Mouse (Mus musculus): Measurements from ENCODE around the gene Myo5c.

Myo5c gene

DNA sequence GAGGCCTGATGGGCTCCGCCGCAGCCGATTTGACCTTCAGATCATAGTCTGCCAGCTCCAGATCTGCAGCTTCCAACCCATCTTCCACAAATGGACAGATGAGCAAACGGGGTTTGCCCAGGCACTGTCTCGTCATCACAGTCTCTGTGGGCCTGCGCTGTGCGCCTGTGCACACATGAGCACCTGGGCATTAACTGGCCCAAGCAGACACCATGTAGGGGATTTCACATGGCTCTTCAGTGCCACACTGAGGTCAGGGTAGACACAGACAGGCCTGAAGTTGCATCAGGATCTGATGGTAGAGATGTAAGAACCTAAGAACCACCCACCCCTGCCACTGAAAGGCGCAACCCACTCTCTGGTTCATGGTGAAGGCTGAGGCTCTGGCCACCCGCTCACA lies 43.2 kb downstream of the Myo5c start:
- DNase-seq (ENCODE audit: low read depth), result no peak

DNA sequence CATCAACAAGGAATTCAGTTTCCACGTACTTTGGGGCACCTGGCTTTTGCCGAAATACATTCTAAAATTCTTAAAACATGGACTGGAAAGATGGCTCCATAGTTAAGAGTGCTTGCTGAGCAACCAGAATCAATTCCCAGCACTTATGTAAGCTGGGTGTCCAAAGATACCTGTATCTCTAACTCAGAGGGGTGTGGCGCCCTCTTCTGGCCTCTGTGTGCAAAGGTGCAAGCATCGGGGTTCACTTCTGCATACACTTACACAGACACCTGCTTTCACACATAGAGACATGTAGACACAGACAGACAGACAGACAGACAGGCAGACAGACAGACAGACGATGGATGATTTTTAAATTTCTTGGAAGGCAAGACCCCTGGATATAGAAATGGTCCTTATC lies 49.0 kb downstream of the Myo5c start:
- peak; percentile 67 for DNase-seq (ENCODE audit: low read depth)

DNA sequence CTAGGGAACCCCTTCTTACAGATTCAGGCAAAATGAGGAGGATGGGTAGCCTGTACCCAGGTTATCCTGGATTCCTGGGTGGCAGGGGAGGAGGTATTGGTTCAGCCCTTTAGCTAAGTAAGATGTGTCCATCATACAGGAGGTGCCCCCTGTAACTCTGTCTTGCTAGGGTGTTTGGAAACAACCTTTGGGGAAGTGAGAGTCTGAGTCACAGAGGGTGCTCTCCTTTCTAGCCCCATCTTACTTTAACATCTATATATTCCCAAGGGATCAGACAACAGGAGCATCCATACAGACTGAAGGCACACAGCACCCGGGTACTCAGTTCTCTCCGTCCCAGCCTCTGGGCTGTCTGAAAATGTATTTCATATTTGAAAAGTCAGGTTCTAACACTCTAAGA lies 50.4 kb downstream of the Myo5c start:
- no peak for DNase-seq (ENCODE audit: low read depth)

DNA sequence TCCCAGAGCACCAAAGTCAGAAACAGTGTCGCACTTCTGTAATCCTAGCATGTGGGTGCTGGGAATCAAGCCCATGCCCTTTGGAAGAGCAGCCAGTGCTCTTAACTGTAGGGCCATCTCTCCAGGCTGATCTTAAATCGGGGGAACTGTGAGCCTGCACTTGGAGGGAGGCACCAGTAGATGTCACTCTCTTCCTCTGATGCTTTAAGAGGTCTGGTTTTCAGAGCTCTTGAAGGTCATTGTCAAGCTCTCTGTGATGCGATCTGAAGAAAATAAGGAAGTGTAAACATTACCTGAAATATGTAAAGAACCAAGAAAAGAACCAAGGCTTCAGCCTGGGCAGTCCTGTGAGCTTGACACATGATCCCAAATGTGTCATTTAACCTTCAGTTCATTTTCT lies 51.0 kb downstream of the Myo5c start:
- peak; percentile 70 for DNase-seq (ENCODE audit: low read depth)

GRCm38 (mm10) chr9:75283636-75284035 lies 51.8 kb downstream of the Myo5c start:
- no peak for DNase-seq (ENCODE audit: low read depth)

GRCm38 (mm10) chr9:75285363-75285762 lies 53.5 kb downstream of the Myo5c start:
- no peak for DNase-seq (ENCODE audit: low read depth)

DNA sequence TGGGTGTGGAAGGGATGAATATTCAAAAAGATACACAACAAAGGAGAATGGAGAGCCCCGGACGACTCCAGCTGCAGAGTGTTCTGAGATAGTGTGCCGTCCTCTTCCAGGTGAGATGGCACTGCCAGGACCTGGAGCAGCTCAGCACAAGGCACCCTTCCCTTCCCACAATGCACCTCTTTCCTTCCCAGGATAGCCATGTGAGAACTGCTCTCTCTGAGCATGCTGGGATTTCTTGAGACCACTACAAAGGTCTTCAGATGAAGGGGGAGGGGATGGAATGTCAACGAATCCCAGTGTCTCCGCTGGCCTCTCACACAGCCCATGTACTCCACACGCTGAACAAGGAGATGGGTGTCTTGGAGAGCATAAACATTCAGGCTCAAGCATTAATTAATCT lies 55.8 kb downstream of the Myo5c start:
- DNase-seq (ENCODE audit: low read depth), result no peak

- DNase-seq (ENCODE audit: low read depth), result peak; percentile 53
Measured at GRCm38 (mm10) chr9:75289545-75289944, 57.7 kb downstream of the Myo5c start.

DNA sequence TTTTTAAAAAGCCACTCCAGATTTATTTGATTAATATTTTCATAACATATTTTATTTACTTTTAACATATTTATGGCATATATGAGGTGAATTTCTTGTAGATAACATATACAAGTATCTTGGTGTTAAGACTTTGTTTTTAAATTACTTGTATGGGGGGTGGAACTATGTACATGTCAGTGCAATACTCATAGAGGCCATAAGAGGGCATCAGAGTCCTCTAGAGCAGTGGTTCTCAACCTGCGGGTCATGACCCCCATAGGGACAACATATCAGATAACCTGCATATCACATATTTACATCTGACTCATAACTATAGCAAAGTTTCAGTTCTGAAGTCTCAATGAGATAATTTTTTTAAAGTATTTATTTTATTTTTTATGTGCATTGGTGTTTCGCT lies 67.5 kb downstream of the Myo5c start:
- peak; percentile 59 for DNase-seq (ENCODE audit: low read depth)

DNA sequence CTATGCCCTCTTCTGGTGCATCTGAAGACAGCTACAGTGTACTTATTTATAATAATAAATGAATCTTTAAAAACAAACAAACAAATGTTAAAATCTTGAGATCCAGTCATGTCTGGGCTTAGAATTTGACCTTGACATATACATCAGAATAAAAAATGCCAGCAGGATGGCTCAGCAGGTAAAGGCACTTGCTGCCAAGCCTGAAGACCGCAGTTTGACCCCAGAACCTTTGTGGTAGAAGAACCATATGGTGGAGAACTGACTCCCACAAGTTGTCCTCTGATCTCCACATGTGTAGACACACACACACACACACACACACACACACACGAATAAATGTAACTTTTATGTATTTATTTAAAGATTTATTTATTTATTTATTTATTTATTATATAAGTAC lies 71.2 kb downstream of the Myo5c start:
- no peak for DNase-seq (ENCODE audit: low read depth)

DNA sequence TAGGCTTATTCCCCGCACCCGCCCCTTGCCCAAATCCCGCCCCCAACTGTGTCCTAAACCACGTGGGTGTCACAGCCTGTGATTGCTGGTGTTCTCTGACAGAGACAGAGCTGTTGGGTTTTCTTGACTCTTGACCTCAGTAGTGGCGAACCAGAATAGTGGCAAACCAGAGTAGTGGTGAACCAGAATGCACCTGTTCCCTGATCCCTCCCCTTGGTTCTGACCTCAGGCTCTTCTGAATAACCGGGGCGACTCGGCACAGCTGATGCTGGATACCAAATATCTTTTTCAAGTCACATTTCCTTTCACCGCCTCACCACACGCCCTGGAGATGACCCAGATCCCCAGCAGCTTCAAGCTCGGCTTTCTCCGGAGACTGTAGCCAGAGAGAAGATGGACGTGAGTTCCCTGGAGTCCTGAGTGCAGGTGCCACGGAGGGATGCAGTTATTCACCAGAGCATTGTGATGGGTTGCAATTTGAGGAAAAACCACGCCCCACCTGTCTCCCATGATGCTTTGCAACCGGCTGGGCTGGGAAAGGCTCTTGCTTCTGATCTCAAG lies 72.0 kb downstream of the Myo5c start:
- DNase-seq (ENCODE audit: low read depth), result no peak

GRCm38 (mm10) chr9:75304286-75304685 lies 72.5 kb downstream of the Myo5c start:
- no peak for DNase-seq (ENCODE audit: low read depth)

- no peak for DNase-seq (ENCODE audit: low read depth)
Measured at GRCm38 (mm10) chr9:75306126-75306898, 74.5 kb downstream of the Myo5c start, which contains the start of gene Gnb5. TSS of gene Gnb5 (plus strand) at chr9:75306288.

- no peak for DNase-seq (ENCODE audit: low read depth)
Measured at GRCm38 (mm10) chr9:75307015-75307414, 75.2 kb downstream of the Myo5c start.

DNA sequence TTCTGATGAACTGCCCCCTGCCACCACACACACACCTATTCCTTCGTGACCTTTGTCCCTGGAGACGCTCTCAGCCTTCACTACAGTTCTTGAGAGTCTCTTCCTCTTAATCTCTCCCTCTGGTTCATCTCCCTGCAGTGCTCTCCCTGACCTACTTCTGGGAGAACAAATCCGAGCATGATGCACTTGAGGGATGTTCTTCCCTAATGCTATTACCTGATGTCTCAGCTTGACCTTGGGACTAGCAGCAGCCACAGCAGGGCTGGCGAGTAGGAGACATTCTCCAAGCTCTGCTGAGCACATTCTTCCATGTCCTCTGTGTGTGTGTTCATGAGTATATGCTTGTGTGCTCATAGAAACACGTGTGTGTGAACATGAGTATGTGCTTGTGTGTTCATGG lies 76.8 kb downstream of the Myo5c start:
- no peak for DNase-seq (ENCODE audit: low read depth)

GRCm38 (mm10) chr9:75312008-75312407 lies 80.2 kb downstream of the Myo5c start:
- peak; percentile 84 for DNase-seq (ENCODE audit: low read depth)

DNA sequence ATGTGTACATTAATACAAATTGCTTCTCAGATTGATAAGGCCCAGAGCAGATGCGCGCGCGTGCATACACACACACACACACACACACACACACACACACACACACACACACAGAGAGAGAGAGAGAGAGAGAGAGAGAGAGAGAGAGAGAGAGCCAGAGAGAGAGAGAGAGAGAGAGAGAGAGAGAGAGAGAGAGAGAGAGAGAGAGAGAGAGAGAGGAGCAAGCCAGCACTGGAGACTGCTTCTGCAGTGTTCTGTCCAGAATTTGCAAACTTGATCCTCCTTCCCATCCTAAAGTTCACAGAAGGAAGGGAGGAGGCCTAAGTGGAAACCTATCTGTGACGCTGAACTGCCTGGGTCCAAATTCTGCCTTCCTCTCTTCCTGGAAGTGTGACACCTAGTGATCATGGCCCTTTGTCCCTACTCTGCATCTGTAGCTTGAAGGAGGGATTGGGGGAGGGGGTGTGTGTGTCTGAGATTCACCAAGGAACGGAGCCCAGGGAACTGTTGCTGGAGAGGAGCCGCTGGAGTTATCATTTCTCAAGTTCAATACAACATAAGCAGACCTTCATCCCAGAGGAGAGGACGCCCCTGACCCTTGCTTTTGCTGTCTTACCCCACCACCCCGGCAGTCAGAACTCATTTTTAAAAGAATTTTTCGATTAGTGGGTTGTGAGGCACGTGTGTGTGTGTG lies 81.5 kb downstream of the Myo5c start:
- DNase-seq (ENCODE audit: low read depth), result peak; percentile 40

DNA sequence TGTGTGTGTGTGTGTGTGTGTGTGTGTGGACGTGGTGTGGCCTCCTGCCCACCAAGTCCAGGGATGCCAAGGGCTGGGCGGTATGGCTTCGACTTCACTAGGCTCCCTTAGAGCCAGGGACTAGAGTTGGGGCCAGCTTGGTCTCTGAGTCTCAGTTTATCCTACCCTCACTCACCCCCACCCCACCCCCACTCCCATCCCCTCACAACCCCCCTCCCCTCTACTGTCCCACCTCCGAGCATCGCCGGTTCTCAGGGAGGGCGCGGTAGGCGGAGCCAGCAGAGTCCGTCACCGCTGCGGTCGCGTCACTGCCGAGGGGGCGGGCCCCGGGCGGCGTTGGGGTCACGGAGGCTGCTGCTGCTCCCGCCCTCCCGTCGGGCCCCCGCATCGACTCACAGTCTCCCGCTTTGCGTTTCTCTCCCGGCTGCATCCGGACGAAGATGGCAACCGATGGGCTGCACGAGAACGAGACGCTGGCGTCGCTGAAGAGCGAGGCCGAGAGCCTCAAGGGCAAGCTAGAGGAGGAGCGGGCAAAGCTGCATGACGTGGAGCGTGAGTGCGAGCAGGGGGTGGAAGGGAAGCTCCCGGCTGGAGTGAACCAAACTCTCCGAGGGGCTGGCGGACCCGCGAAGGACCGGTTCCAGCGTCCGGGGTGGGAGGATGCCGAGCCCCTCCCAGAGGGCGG lies 82.2 kb downstream of the Myo5c start:
- DNase-seq (ENCODE audit: low read depth), result peak; percentile 81

DNA sequence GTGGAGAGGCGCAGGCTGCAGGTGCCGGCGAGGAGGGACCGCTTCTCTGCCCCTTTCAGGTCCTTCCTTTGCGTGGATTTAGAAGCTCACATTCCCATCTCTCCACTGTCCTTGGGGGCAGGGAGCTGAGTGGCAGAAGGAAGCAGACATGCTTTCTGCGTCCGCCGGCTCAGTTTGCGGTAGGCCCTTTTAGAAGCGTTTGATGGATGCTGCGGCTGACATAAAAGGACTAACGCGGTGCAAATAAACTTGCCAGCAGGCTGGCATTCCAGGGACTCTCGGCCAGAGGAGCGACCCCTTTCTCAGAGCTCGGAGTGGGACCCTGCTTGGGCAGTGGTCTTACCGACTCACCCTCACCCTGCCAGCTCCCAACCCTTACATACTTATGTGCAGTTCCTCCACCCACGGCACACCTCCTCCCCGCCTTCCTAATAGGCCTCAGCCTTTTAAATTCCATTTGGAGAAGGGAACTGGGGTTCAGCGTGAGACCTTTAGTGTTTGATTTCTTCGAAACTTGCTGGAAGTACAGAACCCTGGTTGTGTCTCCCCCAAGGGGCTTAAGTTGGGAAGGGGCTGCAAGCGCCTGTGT lies 82.8 kb downstream of the Myo5c start:
- no peak for DNase-seq (ENCODE audit: low read depth)

DNA sequence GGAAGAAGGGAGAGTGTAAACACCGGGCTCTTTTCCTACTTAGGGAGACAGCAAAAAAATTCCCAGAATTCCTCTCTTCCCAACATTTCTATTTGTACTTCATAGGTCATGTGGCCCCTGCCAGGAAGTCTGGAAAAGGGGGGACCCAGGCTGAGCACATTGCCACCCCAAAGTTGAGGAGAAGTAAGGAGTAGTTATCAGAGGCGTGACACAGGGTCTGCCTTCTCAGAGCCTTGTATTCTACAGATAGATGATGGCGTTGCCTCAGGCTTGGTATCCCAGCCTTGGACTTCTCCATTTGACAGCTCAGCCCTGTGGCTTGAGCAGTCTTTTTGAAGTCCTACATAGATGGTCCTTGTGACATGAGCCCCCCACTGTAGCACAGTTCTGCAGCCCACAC lies 83.4 kb downstream of the Myo5c start:
- DNase-seq (ENCODE audit: low read depth), result no peak

DNA sequence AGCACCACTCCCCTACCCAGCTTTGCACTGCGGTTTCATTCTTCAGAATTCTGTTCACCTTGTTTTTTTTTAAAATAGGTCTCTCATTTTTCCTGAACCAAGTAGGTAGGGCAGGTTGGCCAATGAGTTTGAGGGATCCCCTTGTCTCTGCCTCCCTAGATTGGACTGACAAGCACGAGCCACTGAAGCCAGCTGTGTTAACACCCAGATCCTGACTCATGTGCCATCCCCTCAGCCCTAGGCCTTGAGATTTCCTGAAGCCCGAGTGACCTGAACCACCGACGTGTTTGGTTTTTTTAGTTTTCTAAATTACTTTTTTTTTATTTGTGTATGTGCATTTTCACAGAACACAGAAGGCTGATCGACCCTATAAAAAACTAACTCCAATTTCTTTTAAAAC lies 85.0 kb downstream of the Myo5c start:
- DNase-seq (ENCODE audit: low read depth), result no peak

DNA sequence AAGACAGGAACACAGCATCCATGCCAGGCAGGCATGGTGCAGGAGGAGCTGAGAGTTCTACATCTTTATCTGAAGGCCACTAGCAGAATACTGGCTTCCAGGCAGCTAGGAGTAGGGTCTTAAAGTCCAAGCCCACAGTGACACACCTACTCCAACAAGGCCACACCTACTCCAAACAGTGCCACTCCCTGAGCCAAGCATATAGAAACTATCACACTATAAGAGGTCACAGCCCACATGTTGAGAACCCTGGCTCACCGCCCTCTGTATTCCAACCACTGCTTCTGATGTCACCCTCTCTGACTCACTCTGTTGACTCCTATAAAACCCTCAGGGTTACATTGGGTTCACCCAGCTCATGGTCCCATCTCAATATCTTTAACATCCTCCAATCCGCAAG lies 86.4 kb downstream of the Myo5c start:
- no peak for DNase-seq (ENCODE audit: low read depth)
